Mouse (Mus musculus) urinary bladder, postnatal 0 days (tissue): ENCODE data around the gene H2-M3. TPM values are rescaled to one million over a fixed set of nuclear protein-coding genes. Genes with fewer than 3 reads are reported as not detected.

ENCODE experiments used
- polyA plus RNA-seq: library from polyadenylated mRNA; unstranded; fragments of >200 nt; fragmentation: Nextera tagmentation; extraction: Ambion mirVana; gene quantifications from 2 replicates; pipeline ENCODE4 v1.2.1, GENCODE M21; 2015

The H2-M3 gene
- polyA plus RNA-seq: 3.8 and 4.2 TPM in 2 replicates

DNA sequence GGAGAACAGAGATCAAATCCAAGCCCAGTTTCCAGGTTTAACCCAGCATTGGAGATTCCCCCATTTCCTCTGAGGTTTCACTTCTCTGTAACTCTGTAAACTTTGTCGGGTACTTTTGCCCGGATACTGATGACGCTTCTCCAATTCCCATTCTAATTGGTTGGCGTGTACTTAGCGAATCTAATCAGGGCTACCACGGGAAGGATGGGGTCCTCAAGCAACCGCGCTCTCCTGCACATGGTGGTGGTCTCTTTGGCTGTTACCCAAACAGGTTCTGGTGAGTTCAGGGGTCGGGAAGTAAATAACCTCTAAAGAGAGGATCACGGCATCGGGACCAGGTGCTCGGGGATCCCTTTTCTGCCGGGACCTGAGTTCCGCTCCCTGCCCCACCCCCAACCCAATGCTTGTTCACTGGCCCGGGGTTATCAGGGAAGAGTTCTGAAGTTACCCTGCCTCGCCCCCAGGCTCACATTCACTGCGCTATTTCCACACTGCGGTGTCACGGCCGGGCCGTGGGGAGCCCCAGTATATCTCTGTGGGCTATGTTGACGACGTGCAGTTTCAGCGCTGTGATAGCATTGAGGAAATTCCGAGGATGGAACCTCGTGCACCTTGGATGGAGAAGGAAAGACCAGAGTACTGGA is at the start of gene H2-M3:
Gene H2-M3 (plus strand): TSS at position 163 of the 644 bp plus-strand sequence.

DNA sequence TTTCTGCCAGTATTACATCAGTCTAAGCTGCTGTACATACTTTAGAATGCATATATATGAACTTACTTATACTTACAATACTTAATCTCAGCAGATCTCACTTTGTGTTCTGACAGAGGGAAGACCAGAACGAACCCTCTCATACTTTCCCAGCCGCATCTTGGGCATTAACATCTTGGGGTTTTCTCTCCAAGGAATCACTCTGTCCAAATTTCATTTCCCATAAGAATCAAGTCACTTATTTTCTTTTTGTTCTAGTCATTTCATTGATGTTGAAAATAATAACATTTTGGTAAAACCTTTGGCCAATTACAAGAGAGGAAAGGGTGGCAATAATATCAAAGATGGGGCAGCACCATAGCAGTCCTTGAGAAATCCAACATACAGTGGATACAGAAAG is 32.8 kb upstream of the H2-M3 start, which contains the start of gene Olfr97:
Gene Olfr97 (minus strand): TSS at position 101 of the 400 bp plus-strand sequence.

DNA sequence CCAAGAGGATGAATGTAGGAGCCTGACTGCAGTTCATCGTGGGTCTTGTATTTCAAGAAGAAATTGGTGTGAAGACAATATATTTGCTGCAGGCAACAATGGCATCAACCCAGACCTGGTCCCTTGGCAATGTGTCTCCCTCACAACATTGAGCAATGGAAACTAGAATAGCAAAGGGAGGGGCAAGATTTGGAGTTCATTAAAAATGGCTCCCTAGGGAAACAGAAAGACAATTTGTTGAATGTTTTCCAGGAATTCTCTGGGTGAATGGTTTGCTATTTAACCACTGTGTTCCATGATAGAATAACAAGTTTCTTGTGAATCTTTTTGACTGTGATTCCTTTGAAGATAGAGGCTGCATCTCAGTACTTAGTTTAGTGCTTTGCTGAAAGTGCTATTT is 6.4 kb upstream of the H2-M3 start, which contains the start of gene Olfr98:
Gene Olfr98 (minus strand): TSS at position 124 of the 400 bp plus-strand sequence.

DNA sequence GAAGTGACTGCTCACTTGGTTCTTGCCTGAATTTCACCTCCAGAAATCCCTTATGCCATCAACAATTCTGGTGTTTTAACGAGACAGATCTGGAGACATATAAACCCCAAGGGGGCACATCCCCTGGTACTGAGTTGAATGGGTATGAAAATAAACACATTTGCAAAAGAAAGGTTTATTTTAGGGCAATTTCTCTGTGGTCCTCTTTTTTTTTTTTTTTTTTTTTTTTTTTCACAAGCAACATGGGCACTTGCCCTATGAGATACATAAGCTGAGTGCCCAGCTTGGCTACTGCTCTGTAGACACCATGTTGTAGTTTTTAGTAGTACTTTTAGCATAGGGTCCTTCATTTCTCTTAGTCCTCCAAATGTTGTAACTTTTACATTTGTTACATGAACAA is 13.3 kb downstream of the H2-M3 start, which contains the start of gene Olfr99:
Gene Olfr99 (minus strand): TSS at position 101 of the 400 bp plus-strand sequence.

DNA sequence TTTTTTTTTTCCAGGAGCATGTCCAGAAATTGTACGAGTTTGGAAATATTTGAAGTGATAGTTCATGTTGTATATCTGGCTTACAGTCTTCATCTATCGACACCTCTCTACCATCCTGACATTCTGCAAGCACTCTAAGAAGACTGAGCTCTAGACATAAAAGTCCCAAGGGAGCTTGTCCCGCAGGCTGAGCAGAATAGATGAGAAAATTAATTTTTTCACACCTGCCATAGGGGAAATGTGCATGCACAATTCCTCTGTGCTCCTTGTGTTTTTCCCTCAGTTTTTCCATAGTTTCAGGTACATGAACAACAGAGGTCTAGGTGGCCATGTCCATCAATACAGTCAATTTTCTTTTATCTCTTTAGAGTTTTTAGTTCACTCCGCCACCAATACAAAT is 34.2 kb downstream of the H2-M3 start, which contains the start of gene Olfr101:
Gene Olfr101 (minus strand): TSS at position 101 of the 400 bp plus-strand sequence.

DNA sequence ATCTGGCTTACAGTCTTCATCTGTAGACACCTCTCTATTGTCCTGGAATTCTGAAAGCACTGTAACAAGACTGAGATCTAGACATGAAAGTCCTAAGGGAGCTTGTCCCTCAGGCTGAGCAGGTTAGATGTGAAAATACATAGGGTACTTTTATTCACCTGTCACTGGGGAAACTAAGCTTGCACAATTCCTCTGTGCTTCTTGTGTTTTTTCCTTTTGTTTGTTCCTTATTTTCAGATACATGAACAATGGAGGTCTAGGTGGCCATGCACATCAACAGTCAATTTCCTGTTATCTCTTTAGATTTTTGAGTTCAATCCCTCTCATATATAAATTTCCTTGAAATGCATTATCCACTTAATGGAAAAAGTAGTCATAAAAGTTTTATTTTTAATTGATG is 46.9 kb downstream of the H2-M3 start, which contains the start of gene Olfr102:
Gene Olfr102 (minus strand): TSS at position 101 of the 400 bp plus-strand sequence.

Other genes with a start within 250 kb of the H2-M3 start
- gene Mog, start 246.8 kb upstream of the H2-M3 start, polyA plus RNA-seq: not detected in 2 replicates
- 9.2 and 9.7 TPM in 2 replicates for gene Gabbr1, start 224.3 kb upstream of the H2-M3 start, polyA plus RNA-seq
- gene Olfr90, start 181.7 kb upstream of the H2-M3 start, polyA plus RNA-seq: not detected in 2 replicates
- not detected in 2 replicates for gene Olfr91, start 171.9 kb upstream of the H2-M3 start, polyA plus RNA-seq
- not detected in 2 replicates for gene Olfr92, start 150.1 kb upstream of the H2-M3 start, polyA plus RNA-seq
- not detected in 2 replicates for gene Olfr93, start 108.7 kb upstream of the H2-M3 start, polyA plus RNA-seq
- 0.13 TPM in 1 of 2 replicates, not detected in the other for gene Ubd, start 76.3 kb upstream of the H2-M3 start, polyA plus RNA-seq
- gene Olfr94, start 69.2 kb upstream of the H2-M3 start, polyA plus RNA-seq: 0.18 and 0.19 TPM in 2 replicates
- gene Olfr95, start 57.1 kb upstream of the H2-M3 start, polyA plus RNA-seq: not detected in 2 replicates
- not detected in 2 replicates for gene Olfr96, start 50.1 kb upstream of the H2-M3 start, polyA plus RNA-seq
- gene Olfr97, start 32.9 kb upstream of the H2-M3 start, polyA plus RNA-seq: not detected in 2 replicates
- not detected in 2 replicates for gene Olfr98, start 6.5 kb upstream of the H2-M3 start, polyA plus RNA-seq
- gene Olfr99, start 13.2 kb downstream of the H2-M3 start, polyA plus RNA-seq: not detected in 2 replicates
- not detected in 2 replicates for gene Olfr101, start 34.1 kb downstream of the H2-M3 start, polyA plus RNA-seq
- gene Olfr102, start 46.8 kb downstream of the H2-M3 start, polyA plus RNA-seq: not detected in 2 replicates
- not detected in 2 replicates for gene Olfr103, start 69.5 kb downstream of the H2-M3 start, polyA plus RNA-seq
- not detected in 2 replicates for gene Olfr104-ps, start 89.4 kb downstream of the H2-M3 start, polyA plus RNA-seq
- not detected in 2 replicates for gene Olfr105-ps, start 108.8 kb downstream of the H2-M3 start, polyA plus RNA-seq
- not detected in 2 replicates for gene Olfr106-ps, start 120.2 kb downstream of the H2-M3 start, polyA plus RNA-seq
- not detected in 2 replicates for gene Olfr107, start 129.0 kb downstream of the H2-M3 start, polyA plus RNA-seq
- gene Olfr108, start 175.3 kb downstream of the H2-M3 start, polyA plus RNA-seq: not detected in 2 replicates
- gene Olfr109, start 188.7 kb downstream of the H2-M3 start, polyA plus RNA-seq: not detected in 2 replicates
- gene H2-M2, start 213.3 kb downstream of the H2-M3 start, polyA plus RNA-seq: not detected in 2 replicates
- not detected in 2 replicates for gene Olfr110, start 222.2 kb downstream of the H2-M3 start, polyA plus RNA-seq
- not detected in 2 replicates for gene Olfr111, start 237.8 kb downstream of the H2-M3 start, polyA plus RNA-seq